Mouse (Mus musculus): ENCODE measurements around the gene Prkar1a. TPM values are rescaled to one million over a fixed set of nuclear protein-coding genes. Genes with fewer than 3 reads are reported as not detected.

The Prkar1a gene
- polyA plus RNA-seq, 1 experiment from 2014 or later = 375 TPM

- Histone ChIP-seq H3K36me3 (no peaks in the 10 kb centered on the region), H3K9ac (no peak overlapping the region), H3K27me3 (replicated peaks) (no peaks in the 10 kb centered on the region), H3K27ac (replicated peaks) (no peak overlapping the region), H3K4me2 (no peak overlapping the region), H3K4me1 (peaks cover 20% of the 10 kb centered on the region), H3K4me3 (no peak overlapping the region), H3K9me3 (no peaks in the 10 kb centered on the region)
- ATAC-seq (ENCODE audit: extremely low read depth, insufficient number of reproducible peaks, low FRiP score, low TSS enrichment) = no peak
- 88% methylated on average over 4 of the region's 4 CpGs for WGBS
Observed at GRCm38 (mm10) chr11:109708786-109709185, 59.6 kb downstream of the Prkar1a start.

GRCm38 (mm10) chr11:109709501-109709900 lies 60.3 kb downstream of the Prkar1a start:
- H3K27me3 ChIP-seq (replicated peaks) = no peaks in the 10 kb centered on the region
- H3K9me3 ChIP-seq = no peaks in the 10 kb centered on the region
- no peak for ATAC-seq (ENCODE audit: extremely low read depth, insufficient number of reproducible peaks, low FRiP score, low TSS enrichment)
- H3K4me1 ChIP-seq = peaks cover 20% of the 10 kb centered on the region
- H3K4me3 ChIP-seq = no peak overlapping the region
- H3K36me3 ChIP-seq = no peaks in the 10 kb centered on the region
- H3K9ac ChIP-seq = no peak overlapping the region
- no peak overlapping the region for H3K27ac ChIP-seq (replicated peaks)
- WGBS = 79% methylated on average over 5 of the region's 5 CpGs
- no peak overlapping the region for H3K4me2 ChIP-seq

- 78% methylated on average over 17 of the region's 17 CpGs for WGBS
- Histone ChIP-seq H3K27ac (replicated peaks) (no peak overlapping the region), H3K9me3 (no peaks in the 10 kb centered on the region), H3K27me3 (replicated peaks) (no peaks in the 10 kb centered on the region), H3K9ac (no peak overlapping the region), H3K36me3 (no peaks in the 10 kb centered on the region), H3K4me1 (0 out of 2 replicates have a peak, but pooled peaks cover 11% of the 10 kb centered on the region), H3K4me3 (no peak overlapping the region), H3K4me2 (no peak overlapping the region)
- ATAC-seq (ENCODE audit: extremely low read depth, insufficient number of reproducible peaks, low FRiP score, low TSS enrichment) = no peak
Observed at GRCm38 (mm10) chr11:109714341-109715247, 65.4 kb downstream of the Prkar1a start.

GRCm38 (mm10) chr11:109715311-109715781 lies 66.1 kb downstream of the Prkar1a start:
- Histone ChIP-seq H3K4me1 (0 out of 2 replicates have a peak, but pooled peaks cover 11% of the 10 kb centered on the region), H3K27ac (replicated peaks) (no peak overlapping the region), H3K36me3 (no peaks in the 10 kb centered on the region), H3K4me2 (no peak overlapping the region), H3K9me3 (no peaks in the 10 kb centered on the region), H3K9ac (no peak overlapping the region), H3K27me3 (replicated peaks) (no peaks in the 10 kb centered on the region), H3K4me3 (no peak overlapping the region)
- 81% methylated on average over 12 of the region's 12 CpGs for WGBS
- ATAC-seq (ENCODE audit: extremely low read depth, insufficient number of reproducible peaks, low FRiP score, low TSS enrichment) = no peak

- no peak overlapping the region for H3K4me3 ChIP-seq
- 73% methylated on average over 7 of the region's 7 CpGs for WGBS
Observed at GRCm38 (mm10) chr11:109716981-109717380, 67.8 kb downstream of the Prkar1a start.

GRCm38 (mm10) chr11:109717448-109717847 lies 68.2 kb downstream of the Prkar1a start:
- no peak overlapping the region for H3K4me3 ChIP-seq

More at GRCm38 (mm10) chr11:109716981-109717380, 67.8 kb downstream of the Prkar1a start:
- Histone ChIP-seq H3K4me1 (peaks cover 24% of the 10 kb centered on the region), H3K9ac (no peak overlapping the region), H3K4me2 (no peak overlapping the region), H3K9me3 (no peaks in the 10 kb centered on the region), H3K27ac (replicated peaks) (no peak overlapping the region), H3K27me3 (replicated peaks) (0 out of 2 replicates have a peak, but pooled peaks cover 4% of the 10 kb centered on the region), H3K36me3 (no peaks in the 10 kb centered on the region)
- ATAC-seq (ENCODE audit: extremely low read depth, insufficient number of reproducible peaks, low FRiP score, low TSS enrichment) = no peak

GRCm38 (mm10) chr11:109717966-109718895 lies 69.0 kb downstream of the Prkar1a start:
- H3K4me2 ChIP-seq = no peak overlapping the region
- no peaks in the 10 kb centered on the region for H3K9me3 ChIP-seq
- H3K36me3 ChIP-seq = no peaks in the 10 kb centered on the region
- no peak for ATAC-seq (ENCODE audit: extremely low read depth, insufficient number of reproducible peaks, low FRiP score, low TSS enrichment)
- H3K4me1 ChIP-seq = peaks cover 34% of the 10 kb centered on the region
- H3K4me3 ChIP-seq = no peak overlapping the region
- no peak overlapping the region for H3K27ac ChIP-seq (replicated peaks)
- no peak overlapping the region for H3K9ac ChIP-seq
- H3K27me3 ChIP-seq (replicated peaks) = peaks cover 15% of the 10 kb centered on the region
- 80% methylated on average over 15 of the region's 15 CpGs for WGBS

More at GRCm38 (mm10) chr11:109717448-109717847, 68.2 kb downstream of the Prkar1a start:
- ATAC-seq (ENCODE audit: extremely low read depth, insufficient number of reproducible peaks, low FRiP score, low TSS enrichment) = no peak
- Histone ChIP-seq H3K27me3 (replicated peaks) (peaks cover 8% of the 10 kb centered on the region), H3K9me3 (no peaks in the 10 kb centered on the region), H3K4me2 (no peak overlapping the region), H3K4me1 (peaks cover 28% of the 10 kb centered on the region), H3K36me3 (no peaks in the 10 kb centered on the region), H3K9ac (no peak overlapping the region), H3K27ac (replicated peaks) (no peak overlapping the region)
- WGBS = 69% methylated on average over 5 of the region's 5 CpGs

Other genes with a start within 250 kb of the Prkar1a start
- 0.05 TPM in 1 of 2 replicates, not detected in the other for gene 9930022D16Rik, start 235.5 kb upstream of the Prkar1a start, polyA plus RNA-seq (2015; fragmentation: Nextera tagmentation; extraction: Ambion mirVana)
- gene Amz2, start 223.5 kb upstream of the Prkar1a start, polyA plus RNA-seq (2015; fragmentation: Nextera tagmentation; extraction: Ambion mirVana) = 33.4 and 38.1 TPM in 2 replicates
- 3.8 and 3.9 TPM in 2 replicates for gene Arsg, start 176.0 kb upstream of the Prkar1a start, polyA plus RNA-seq (2015; fragmentation: Nextera tagmentation; extraction: Ambion mirVana)
- 9.6 and 9.7 TPM in 2 replicates for gene Slc16a6, start 175.8 kb upstream of the Prkar1a start, polyA plus RNA-seq (2015; fragmentation: Nextera tagmentation; extraction: Ambion mirVana)
- 44.7 and 48.0 TPM in 2 replicates for gene Wipi1, start 37.4 kb upstream of the Prkar1a start, polyA plus RNA-seq (2015; fragmentation: Nextera tagmentation; extraction: Ambion mirVana)
- gene Fam20a, start 72.9 kb downstream of the Prkar1a start, polyA plus RNA-seq (2015; fragmentation: Nextera tagmentation; extraction: Ambion mirVana) = 1.6 and 2.3 TPM in 2 replicates
- gene 1700012B07Rik, start 178.6 kb downstream of the Prkar1a start, polyA plus RNA-seq (2015; fragmentation: Nextera tagmentation; extraction: Ambion mirVana) = not detected in 2 replicates

Measured in heart, embryonic 13.5 days (tissue).